Mouse (Mus musculus): ENCODE data around the gene Ttyh3.

DNA sequence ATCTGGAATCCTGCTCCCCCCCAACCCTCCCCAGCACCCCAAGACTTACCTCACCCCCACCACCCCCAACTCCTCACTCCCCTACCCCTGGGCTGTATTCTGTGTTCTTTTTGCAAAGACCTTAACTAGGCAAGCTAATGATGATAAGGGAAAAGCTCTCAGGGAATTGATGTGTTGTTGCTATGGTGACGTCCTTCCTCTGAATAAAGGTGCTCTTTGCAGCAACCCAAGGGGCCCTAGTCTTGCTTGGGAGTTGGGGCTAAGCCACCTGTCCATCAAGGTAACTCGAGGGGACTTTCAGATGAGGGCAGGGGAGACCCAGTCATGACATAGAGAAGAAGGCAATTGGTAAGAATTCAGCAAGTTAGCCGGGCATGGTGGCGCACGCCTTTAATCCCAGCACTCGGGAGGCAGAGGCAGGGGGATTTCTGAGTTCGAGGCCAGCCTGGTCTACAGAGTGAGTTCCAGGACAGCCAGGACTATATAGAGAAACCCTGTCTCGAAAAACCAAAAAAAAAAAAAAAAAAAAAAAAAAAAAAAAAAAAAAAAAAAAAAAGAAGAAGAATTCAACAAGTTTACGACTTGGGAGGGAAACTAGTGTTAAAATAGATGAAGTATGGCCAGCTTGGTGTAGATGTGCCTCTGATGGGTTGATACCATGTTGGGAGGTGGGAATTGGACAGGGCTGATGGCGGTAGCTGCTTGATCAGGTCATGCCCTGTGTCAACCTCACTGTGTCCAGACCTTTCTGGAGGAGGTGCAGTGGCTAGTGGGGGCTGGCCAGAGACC lies 33.3 kb downstream of the Ttyh3 start:
- no peak for TF ChIP-seq CTCF (IDR thresholded peaks at IDR 0.05; ENCODE audit: low read depth, low read length)
- no peak for TF ChIP-seq GATA1 (IDR thresholded peaks at IDR 0.05; ENCODE audit: borderline replicate concordance, low read length)
